Mouse (Mus musculus) forebrain, embryonic 13.5 days (tissue): ENCODE data around the gene Sox1. TPM values are rescaled to one million over a fixed set of nuclear protein-coding genes. Genes with fewer than 3 reads are reported as not detected.

ENCODE experiments used
- ATAC-seq: fragments of 200-750 bp; cut with Nextera tagmentation; 2 replicates; pipeline ENCODE4 v1.8.0; 2017
- H3K27ac ChIP-seq: fragments of 300-500 bp; sonication (generic); 2 replicates; pipeline ENCODE4 v1.5.1; 2015; ENCODE audit warnings: inconsistent platforms, mild to moderate bottlenecking, moderate library complexity
- H3K27me3 ChIP-seq: fragments of 300-500 bp; sonication (generic); 2 replicates; pipeline ENCODE4 v1.6.1; 2015; ENCODE audit warnings: mild to moderate bottlenecking, inconsistent platforms
- H3K36me3 ChIP-seq: fragments of 300-500 bp; sonication (generic); 2 replicates; pipeline ENCODE4 v1.6.1; 2015; ENCODE audit warnings: mild to moderate bottlenecking, inconsistent platforms; ENCODE audit not compliant: poor library complexity, severe bottlenecking
- H3K4me1 ChIP-seq: fragments of 300-500 bp; sonication (generic); 2 replicates; pipeline ENCODE4 v1.6.1; 2015; ENCODE audit warnings: inconsistent platforms
- H3K4me2 ChIP-seq: fragments of 300-500 bp; sonication (generic); 2 replicates; pipeline ENCODE4 v1.6.1; 2015; ENCODE audit warnings: inconsistent platforms, mild to moderate bottlenecking, moderate library complexity
- H3K4me3 ChIP-seq: fragments of 300-500 bp; sonication (generic); 2 replicates; pipeline ENCODE4 v1.5.1; 2015; ENCODE audit warnings: mild to moderate bottlenecking, inconsistent platforms
- H3K9ac ChIP-seq: fragments of 300-500 bp; sonication (generic); 2 replicates; pipeline ENCODE4 v1.6.1; 2015; ENCODE audit warnings: mild to moderate bottlenecking, inconsistent platforms
- H3K9me3 ChIP-seq: fragments of 300-500 bp; sonication (generic); replicated peaks from 2 replicates; pipeline ENCODE4 v1.6.1; 2016; ENCODE audit warnings: inconsistent platforms
- WGBS: fragments of 180-500 bp; shearing (Covaris S2); methylation state at CpG from one replicate; pipeline ENCODE4 v1.1.7; 2015; 5-methylcytosine and 5-hydroxymethylcytosine counted together
- polyA plus RNA-seq: library from polyadenylated mRNA; unstranded; fragments of >200 nt; fragmentation: Nextera tagmentation; extraction: Ambion mirVana; gene quantifications from 2 replicates; pipeline ENCODE4 v1.2.1, GENCODE M21; 2015

Sox1 gene
- polyA plus RNA-seq, 1 experiment from 2014 or later: 8.8 TPM

DNA sequence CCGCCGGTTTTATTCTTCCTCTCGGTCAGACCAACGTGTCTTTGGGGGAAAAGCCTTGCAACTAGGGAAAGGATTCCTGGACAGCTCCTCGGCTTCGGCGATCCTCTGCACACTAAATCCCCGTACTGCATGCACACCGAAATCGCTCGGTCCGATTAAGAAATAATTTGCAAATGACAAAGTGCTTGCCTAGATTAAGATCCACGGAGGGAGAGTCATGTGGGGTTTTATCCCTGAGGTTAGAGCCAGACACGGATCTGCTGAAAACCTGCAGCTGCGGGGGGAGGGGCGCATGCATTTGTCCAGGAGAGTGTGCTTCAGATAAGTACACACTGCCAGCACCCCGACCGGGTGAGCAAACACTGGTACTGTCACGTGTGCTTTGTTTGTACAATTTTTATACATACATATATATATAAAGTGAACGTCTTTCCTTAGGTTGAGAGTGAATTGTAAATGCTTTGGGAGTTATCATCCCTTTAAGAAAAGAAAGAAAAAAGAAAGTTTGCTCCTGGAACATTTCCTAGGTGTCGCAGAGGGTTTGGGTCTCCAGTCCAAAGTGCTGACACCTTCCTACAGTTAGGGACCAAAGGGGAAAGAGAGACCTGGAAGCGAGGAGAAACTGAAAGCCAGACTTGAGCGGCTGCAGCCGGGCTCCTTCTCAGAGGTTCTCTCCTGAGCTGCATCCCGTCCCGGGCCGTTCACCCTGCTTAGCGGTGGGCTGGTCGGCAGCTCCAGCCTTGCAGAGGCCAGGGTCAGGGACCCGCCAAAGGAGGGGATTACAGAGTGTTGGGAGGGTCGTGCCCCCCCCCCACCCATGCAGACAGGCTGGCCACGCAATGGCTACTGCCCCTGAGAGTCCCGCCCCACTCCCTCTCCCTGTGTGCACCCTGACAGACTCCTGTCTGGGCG, 10.9 kb upstream of the Sox1 start:
- Histone ChIP-seq H3K4me3 (peak overlapping the region; percentile 59), H3K4me2 (peak overlapping the region; percentile 88), H3K9me3 (no peaks in the 10 kb centered on the region), H3K9ac (peak overlapping the region; percentile 91), H3K27me3 (peaks cover 87% of the 10 kb centered on the region), H3K27ac (peak overlapping the region; percentile 97), H3K36me3 (no peaks in the 10 kb centered on the region), H3K4me1 (peaks cover 68% of the 10 kb centered on the region)
- peak; percentile 14; the same call in 1 of the 2 replicates for ATAC-seq
- under 1% methylated on average over 33 of the region's 34 CpGs for WGBS

- WGBS: under 1% methylated on average over 56 of the region's 57 CpGs
- ATAC-seq: peak; percentile 69
- Histone ChIP-seq H3K27me3 (peaks cover 79% of the 10 kb centered on the region), H3K27ac (peak overlapping the region; percentile 97), H3K4me1 (peaks cover 74% of the 10 kb centered on the region), H3K9me3 (no peaks in the 10 kb centered on the region), H3K9ac (peak overlapping the region; percentile 91), H3K36me3 (no peaks in the 10 kb centered on the region), H3K4me3 (peak overlapping the region; percentile 59), H3K4me2 (peak overlapping the region; percentile 88)
These were observed 10.0 kb upstream of the Sox1 start for GRCm38 (mm10) chr8:12384996-12385685.

- peak; percentile 22; the same call in 1 of the 2 replicates for ATAC-seq
- no peaks in the 10 kb centered on the region for H3K9me3 ChIP-seq
- H3K4me3 ChIP-seq: peak overlapping the region; percentile 59
- H3K4me2 ChIP-seq: peak overlapping the region; percentile 88
- under 1% methylated on average over 74 of the region's 74 CpGs for WGBS
- H3K9ac ChIP-seq: peak overlapping the region; percentile 91
- peaks cover 82% of the 10 kb centered on the region for H3K4me1 ChIP-seq
- H3K27me3 ChIP-seq: peaks cover 74% of the 10 kb centered on the region
- H3K27ac ChIP-seq: peak overlapping the region; percentile 97
- no peaks in the 10 kb centered on the region for H3K36me3 ChIP-seq
These were observed 9.2 kb upstream of the Sox1 start for GRCm38 (mm10) chr8:12385686-12386488.

GRCm38 (mm10) chr8:12386530-12387222, 8.4 kb upstream of the Sox1 start:
- H3K36me3 ChIP-seq: no peaks in the 10 kb centered on the region
- ATAC-seq: no peak
- no peaks in the 10 kb centered on the region for H3K9me3 ChIP-seq
- H3K4me2 ChIP-seq: peak overlapping the region; percentile 88
- peak overlapping the region; percentile 97 for H3K27ac ChIP-seq
- 1% methylated on average over 32 of the region's 32 CpGs for WGBS
- H3K4me1 ChIP-seq: peaks cover 90% of the 10 kb centered on the region
- H3K9ac ChIP-seq: peak overlapping the region; percentile 91
- peaks cover 67% of the 10 kb centered on the region for H3K27me3 ChIP-seq
- H3K4me3 ChIP-seq: peak overlapping the region; percentile 59

DNA sequence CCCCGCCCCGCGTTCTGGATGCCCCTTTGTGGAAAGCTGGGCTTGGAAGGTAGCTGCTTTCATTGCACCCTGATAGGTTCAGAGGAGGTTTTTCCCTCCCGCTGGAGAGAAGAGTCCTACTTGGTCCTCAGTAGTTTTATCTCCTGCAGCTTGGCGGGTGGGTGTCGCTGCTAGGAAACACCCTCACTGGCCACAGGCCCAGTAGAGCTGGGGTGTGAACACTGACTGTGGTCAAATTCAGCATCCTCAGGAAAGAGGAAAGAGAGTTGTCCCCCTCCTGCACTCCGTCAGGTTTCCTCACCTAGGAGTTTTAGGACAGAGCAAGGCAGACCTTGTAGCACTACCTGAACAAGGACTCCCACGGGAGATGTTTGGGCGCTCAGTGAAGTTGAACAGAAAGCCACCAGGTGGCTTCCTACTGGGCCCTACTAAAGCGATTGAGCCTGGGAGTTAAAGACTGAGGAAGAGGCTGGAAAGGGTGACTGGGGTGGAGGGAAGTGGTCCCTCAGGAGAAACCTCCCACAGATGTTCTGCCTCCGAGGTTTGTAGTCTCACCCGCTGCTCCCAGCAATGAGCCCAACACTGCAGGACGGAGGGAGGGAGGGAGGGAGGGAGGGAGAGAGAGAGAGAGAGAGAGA, 7.8 kb upstream of the Sox1 start:
- H3K4me3 ChIP-seq: peak overlapping the region; percentile 59
- H3K36me3 ChIP-seq: no peaks in the 10 kb centered on the region
- H3K9ac ChIP-seq: peak overlapping the region; percentile 91
- no peak for ATAC-seq
- H3K4me2 ChIP-seq: peak overlapping the region; percentile 88
- peaks cover 67% of the 10 kb centered on the region for H3K27me3 ChIP-seq
- WGBS: 7% methylated on average over 13 of the region's 13 CpGs
- H3K27ac ChIP-seq: peak overlapping the region; percentile 97
- H3K9me3 ChIP-seq: no peaks in the 10 kb centered on the region
- peaks cover 94% of the 10 kb centered on the region for H3K4me1 ChIP-seq

- Histone ChIP-seq H3K36me3 (no peaks in the 10 kb centered on the region), H3K27ac (peak overlapping the region; percentile 97), H3K4me3 (peak overlapping the region; percentile 59), H3K9me3 (no peaks in the 10 kb centered on the region), H3K27me3 (peaks cover 67% of the 10 kb centered on the region), H3K9ac (peak overlapping the region; percentile 91), H3K4me2 (peak overlapping the region; percentile 88), H3K4me1 (peaks cover 93% of the 10 kb centered on the region)
- no peak for ATAC-seq
- 16% methylated on average over 4 of the region's 4 CpGs for WGBS
These were observed 7.2 kb upstream of the Sox1 start for GRCm38 (mm10) chr8:12387901-12388300.

DNA sequence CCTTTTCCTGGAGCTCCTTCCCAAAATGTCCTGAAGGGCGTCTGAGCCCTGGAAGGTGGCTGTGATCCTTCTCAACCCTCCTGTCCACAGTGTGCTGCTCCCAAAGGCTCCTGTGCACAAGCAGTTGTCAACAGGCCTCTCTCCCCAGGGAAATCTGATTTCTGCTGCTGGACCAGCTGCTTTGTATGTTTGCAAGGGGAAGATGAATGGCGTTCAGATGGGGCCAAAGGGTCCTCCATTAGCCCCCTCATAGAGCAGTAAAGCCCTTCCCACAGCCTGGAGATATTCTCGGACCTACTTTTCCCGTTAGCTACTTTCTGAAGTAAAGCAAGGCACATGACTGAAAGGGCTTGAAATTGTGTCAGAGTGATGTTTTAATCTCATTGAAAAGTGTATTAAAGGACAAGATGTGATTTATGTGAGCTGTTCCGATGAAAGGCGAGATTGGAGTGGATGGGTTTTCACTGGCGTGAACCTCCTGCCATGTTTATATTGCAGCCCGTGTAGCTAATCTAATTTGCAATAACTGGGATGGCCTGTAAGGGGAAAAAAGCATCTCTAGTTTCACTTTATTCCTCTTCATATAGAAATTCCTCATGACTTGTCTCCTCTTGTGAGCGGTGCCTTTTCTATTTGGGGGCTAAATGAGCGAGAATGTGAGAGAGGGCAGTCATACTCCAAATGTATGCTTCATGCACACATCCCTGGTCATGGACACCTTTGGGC, 6.5 kb upstream of the Sox1 start:
- Histone ChIP-seq H3K4me2 (peak overlapping the region; percentile 88), H3K9me3 (no peaks in the 10 kb centered on the region), H3K27me3 (peaks cover 63% of the 10 kb centered on the region), H3K9ac (peak overlapping the region; percentile 91), H3K36me3 (no peaks in the 10 kb centered on the region), H3K27ac (peak overlapping the region; percentile 97), H3K4me3 (peak overlapping the region; percentile 59), H3K4me1 (peaks cover 93% of the 10 kb centered on the region)
- ATAC-seq: no peak
- 16% methylated on average over 10 of the region's 10 CpGs for WGBS

DNA sequence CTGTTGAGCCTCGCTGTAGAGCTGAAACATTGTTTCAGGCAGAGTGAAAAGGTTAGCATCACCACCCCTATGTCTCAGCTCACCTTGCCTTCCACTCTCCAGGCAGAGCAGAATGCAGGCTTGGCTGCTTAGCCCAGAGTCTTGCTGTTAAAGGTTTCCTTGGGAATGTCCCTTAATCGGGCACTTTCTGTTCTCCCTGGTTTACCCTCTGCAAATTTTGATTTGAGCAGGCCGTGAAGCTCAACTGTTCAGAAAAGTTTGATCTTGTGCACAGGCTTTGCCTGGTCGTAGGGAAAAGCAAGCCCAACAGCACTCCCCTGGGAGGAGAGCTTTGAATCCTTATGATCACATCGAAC, 6.0 kb upstream of the Sox1 start:
- Histone ChIP-seq H3K4me1 (peaks cover 92% of the 10 kb centered on the region), H3K36me3 (no peaks in the 10 kb centered on the region), H3K9me3 (no peaks in the 10 kb centered on the region), H3K9ac (peak overlapping the region; percentile 91), H3K27me3 (peaks cover 58% of the 10 kb centered on the region), H3K4me3 (peak overlapping the region; percentile 59), H3K4me2 (peak overlapping the region; percentile 88), H3K27ac (peak overlapping the region; percentile 97)
- 3% methylated on average over 5 of the region's 5 CpGs for WGBS
- ATAC-seq: no peak

- H3K27ac ChIP-seq: peak overlapping the region; percentile 54
- 3% methylated on average over 29 of the region's 29 CpGs for WGBS
- peak overlapping the region; percentile 59 for H3K4me3 ChIP-seq
- H3K4me2 ChIP-seq: peak overlapping the region; percentile 88
- peaks cover 52% of the 10 kb centered on the region for H3K27me3 ChIP-seq
- H3K36me3 ChIP-seq: no peaks in the 10 kb centered on the region
- H3K4me1 ChIP-seq: peaks cover 90% of the 10 kb centered on the region
- H3K9ac ChIP-seq: peak overlapping the region; percentile 91
- no peak for ATAC-seq
- H3K9me3 ChIP-seq: no peaks in the 10 kb centered on the region
These were observed 5.1 kb upstream of the Sox1 start for GRCm38 (mm10) chr8:12389801-12390639.
